Mouse (Mus musculus) macrophage (primary cell): Measurements from ENCODE around the gene Gm498. TPM values are rescaled to one million over a fixed set of nuclear protein-coding genes. Genes with fewer than 3 reads are reported as not detected.

Experiments
- H3K27ac ChIP-seq: fragments of 350-480 bp; formaldehyde crosslinking; 2 replicates; pipeline ENCODE4 v1.9.0; 2021
- H3K36me3 ChIP-seq: fragments of 350-480 bp; formaldehyde crosslinking; 2 replicates; pipeline ENCODE4 v1.9.0; 2021; ENCODE audit errors: inconsistent target
- H3K4me3 ChIP-seq: fragments of 350-480 bp; formaldehyde crosslinking; 2 replicates; pipeline ENCODE4 v1.9.0; 2021; ENCODE audit errors: inconsistent target
- H3K79me2 ChIP-seq: fragments of 350-480 bp; formaldehyde crosslinking; 2 replicates; pipeline ENCODE4 v1.9.0; 2021; ENCODE audit errors: inconsistent target
- WGBS: methylation state at CpG from one replicate; pipeline ENCODE4 v1.1.7; 2026; ENCODE audit warnings: inconsistent platforms; ENCODE audit not compliant: missing documents; 5-methylcytosine and 5-hydroxymethylcytosine counted together
- polyA plus RNA-seq: library from polyadenylated mRNA; stranded (reverse); fragments of 250-400 nt; gene quantifications from 3 replicates; pipeline ENCODE4 v1.2.4, GENCODE M21; 2018; ENCODE audit warnings: inconsistent platforms

Gm498 gene
- polyA plus RNA-seq, 1 experiment from 2014 or later = not detected

DNA sequence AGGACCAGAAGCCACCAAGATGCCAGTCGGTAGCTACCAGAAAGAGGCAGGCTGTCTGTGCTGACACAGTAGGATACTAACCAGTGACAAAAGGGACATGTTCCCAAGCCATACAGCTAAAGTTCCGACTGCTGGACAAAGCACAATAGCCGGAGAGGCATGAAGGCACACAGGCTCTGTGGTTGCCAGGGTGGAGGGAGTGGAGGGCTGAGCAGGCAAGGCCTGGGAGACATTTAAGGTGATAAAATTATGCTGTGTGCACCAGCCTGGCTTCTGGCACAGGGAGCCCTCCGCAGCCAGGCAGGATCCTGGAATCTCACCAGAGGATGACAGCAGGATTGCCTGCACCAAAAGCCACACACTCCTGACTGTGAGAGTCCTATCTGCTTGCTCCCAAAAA lies 72.0 kb downstream of the Gm498 start:
- 77% methylated on average over 4 of the region's 4 CpGs for WGBS
- Histone ChIP-seq H3K27ac (no peak overlapping the region), H3K79me2 (no peaks in the 10 kb centered on the region), H3K4me3 (no peak overlapping the region), H3K36me3 (no peaks in the 10 kb centered on the region)

DNA sequence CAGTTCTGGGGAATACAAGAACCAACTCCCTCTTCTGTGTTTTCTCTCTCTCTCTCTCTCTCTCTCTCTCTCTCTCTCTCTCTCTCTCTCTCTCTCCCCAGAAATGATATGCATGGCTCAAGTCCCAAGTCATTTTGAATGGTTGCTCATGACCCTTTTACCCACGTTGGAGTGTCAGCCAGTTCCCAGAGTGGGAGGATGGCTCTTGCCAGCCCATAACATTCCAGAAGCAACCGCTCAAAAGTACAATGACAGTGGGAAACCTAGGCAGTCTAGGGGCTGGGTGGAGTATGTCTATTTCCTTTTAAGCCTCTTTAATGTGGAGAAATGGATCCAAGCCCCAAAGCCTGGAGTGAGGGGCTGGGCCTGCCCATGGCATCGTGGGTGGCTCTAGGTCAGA lies 72.8 kb downstream of the Gm498 start:
- Histone ChIP-seq H3K79me2 (no peaks in the 10 kb centered on the region), H3K27ac (no peak overlapping the region), H3K4me3 (no peak overlapping the region), H3K36me3 (no peaks in the 10 kb centered on the region)
- 88% methylated on average over 3 of the region's 3 CpGs for WGBS

DNA sequence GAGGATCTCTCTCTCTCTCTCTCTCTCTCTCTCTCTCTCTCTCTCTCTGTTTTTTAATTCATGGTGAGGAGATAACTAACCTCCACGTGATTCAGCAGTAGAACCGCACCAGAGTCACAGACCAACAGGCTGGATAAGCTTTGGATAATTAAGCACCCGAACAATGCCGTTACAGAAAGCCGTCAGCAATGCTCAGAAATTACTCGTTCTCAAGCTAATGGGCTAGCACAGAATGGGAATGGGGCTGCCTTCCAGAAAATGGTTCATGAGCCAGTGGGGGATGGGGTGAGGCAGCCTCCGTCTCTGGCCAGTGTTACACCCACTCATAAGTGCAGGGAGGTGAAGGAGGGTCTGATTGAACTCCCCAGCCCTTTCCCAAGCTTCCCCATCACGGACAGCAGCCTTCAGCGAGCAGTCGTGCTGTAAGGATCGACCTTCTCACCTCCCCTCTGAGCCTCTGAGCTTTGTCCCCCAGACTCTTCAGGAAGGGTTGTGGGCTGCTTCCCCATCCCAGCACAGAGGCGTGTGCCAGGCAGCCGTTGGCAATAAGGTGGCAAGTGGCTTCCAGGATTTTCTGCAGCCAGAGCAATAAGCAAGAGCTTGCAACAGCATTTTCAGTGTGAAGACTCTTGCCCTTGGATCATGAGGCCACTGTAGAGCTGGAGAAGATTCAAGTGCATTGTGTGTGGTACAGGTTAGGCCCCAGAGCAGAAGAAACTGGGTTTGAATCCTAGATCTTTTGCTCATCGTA lies 76.5 kb downstream of the Gm498 start:
- Histone ChIP-seq H3K79me2 (no peaks in the 10 kb centered on the region), H3K36me3 (no peaks in the 10 kb centered on the region), H3K27ac (no peak overlapping the region), H3K4me3 (no peak overlapping the region)
- 82% methylated on average over 14 of the region's 14 CpGs for WGBS

DNA sequence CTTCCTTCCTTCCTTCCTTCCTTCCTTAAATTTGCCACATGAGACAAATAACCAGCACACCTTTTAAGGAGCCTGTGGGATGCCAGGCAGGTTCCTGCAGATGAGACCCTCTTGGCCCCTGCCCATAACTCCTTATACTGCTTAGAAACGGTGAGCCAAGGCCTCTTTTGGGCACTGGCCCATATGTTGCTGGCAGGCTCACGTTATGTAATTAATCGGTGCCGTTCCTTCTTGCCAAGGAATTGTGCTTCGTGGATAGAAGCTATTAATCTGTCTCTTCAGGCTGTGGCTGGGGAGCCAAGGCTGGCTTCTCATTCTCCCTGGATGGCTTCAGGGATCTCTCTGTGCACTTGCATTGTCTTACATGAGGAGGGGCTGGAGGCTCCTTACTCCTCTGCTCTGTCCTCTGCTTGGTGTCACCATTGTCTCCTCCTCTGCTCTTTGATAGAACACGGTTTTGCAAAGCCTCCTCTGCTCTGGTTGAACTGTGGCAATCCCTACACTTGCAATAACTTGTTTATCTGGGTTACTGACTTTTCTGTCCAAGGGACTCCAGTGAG lies 77.9 kb downstream of the Gm498 start:
- no peaks in the 10 kb centered on the region for H3K79me2 ChIP-seq
- H3K36me3 ChIP-seq = no peaks in the 10 kb centered on the region
- no peak overlapping the region for H3K27ac ChIP-seq
- WGBS = 79% methylated on average over 6 of the region's 6 CpGs
- no peak overlapping the region for H3K4me3 ChIP-seq

Other genes with a start within 250 kb of the Gm498 start
- gene Tnfrsf26, start 238.1 kb upstream of the Gm498 start, polyA plus RNA-seq = 5.9 to 10.7 TPM (median 10.6 TPM) in 3 replicates
- 2.7 to 8.5 TPM (median 3.7 TPM) in 3 replicates for gene Tnfrsf22, start 217.2 kb upstream of the Gm498 start, polyA plus RNA-seq
- gene Tnfrsf23, start 181.0 kb upstream of the Gm498 start, polyA plus RNA-seq = 11.0 to 17.9 TPM (median 11.0 TPM) in 3 replicates
- 1.00 to 1.6 TPM (median 1.2 TPM) in 3 replicates for gene Osbpl5, start 109.9 kb upstream of the Gm498 start, polyA plus RNA-seq
- gene Mrgprg, start 99.8 kb upstream of the Gm498 start, polyA plus RNA-seq = not detected in 3 replicates
- gene Mrgpre, start 82.3 kb upstream of the Gm498 start, polyA plus RNA-seq = 3.9 to 5.1 TPM (median 4.2 TPM) in 3 replicates
- gene Nadsyn1, start 44.0 kb upstream of the Gm498 start, polyA plus RNA-seq = 2.6 to 5.3 TPM (median 4.6 TPM) in 3 replicates
- gene Dhcr7, start 43.7 kb upstream of the Gm498 start, polyA plus RNA-seq = 16.3 to 35.3 TPM (median 33.0 TPM) in 3 replicates
- gene Shank2, start 135.1 kb downstream of the Gm498 start, polyA plus RNA-seq = not detected in 3 replicates